Mouse (Mus musculus) thymus, postnatal 36 days (tissue): ENCODE results near the gene Rps18.
"Not testable (repeated sequence)": the region's sequence is repeated elsewhere in the genome, so short reads cannot be mapped to it uniquely, and the experiment has no call there.

Experiments used
- DNase-seq, 2 experiments: peaks; one replicate each; pipeline ENCODE4 v3.0.0; 2022; ENCODE audit warnings: mixed read lengths in 2 of 2

Gene Rps18

GRCm38 (mm10) chr17:33955555-33956214 is at the start of gene Rps18, which contains the start of gene Vps52:
Rps18 (minus strand) TSS chr17:33956001.
Vps52 (plus strand) TSS chr17:33955812.
- DNase-seq, result peak; percentile 95

GRCm38 (mm10) chr17:34003426-34003825 is 47.6 kb upstream of the Rps18 start:
- peak; percentile 64 to 71 for DNase-seq

- not testable (repeated sequence) for DNase-seq
Measured at GRCm38 (mm10) chr17:34000796-34001195, 45.0 kb upstream of the Rps18 start.

- peak; percentile 81 to 84 for DNase-seq
Measured at GRCm38 (mm10) chr17:34000150-34000537, 44.3 kb upstream of the Rps18 start, which contains the start of gene H2-K1. H2-K1 (minus strand) TSS chr17:34000347.

GRCm38 (mm10) chr17:33999341-34000149 is 43.7 kb upstream of the Rps18 start:
- peak in 1 of 2 experiments; percentile 35 for DNase-seq

GRCm38 (mm10) chr17:33998697-33999096 is 42.9 kb upstream of the Rps18 start:
- not testable (repeated sequence) for DNase-seq

- DNase-seq, result not testable (repeated sequence)
Measured at GRCm38 (mm10) chr17:33997025-33997424, 41.2 kb upstream of the Rps18 start.

- DNase-seq, result no peak
Measured at GRCm38 (mm10) chr17:33995651-33996050, 39.9 kb upstream of the Rps18 start.

GRCm38 (mm10) chr17:33994959-33995358 is 39.2 kb upstream of the Rps18 start:
- no peak for DNase-seq

- DNase-seq, result peak in 1 of 2 experiments; percentile 27
Measured at GRCm38 (mm10) chr17:33991788-33992664, 36.2 kb upstream of the Rps18 start.

- DNase-seq, result peak; percentile 77 to 79
Measured at GRCm38 (mm10) chr17:33982136-33982535, 26.3 kb upstream of the Rps18 start.

- DNase-seq, result peak; percentile 87 to 89
Measured at GRCm38 (mm10) chr17:33981192-33981909, 25.6 kb upstream of the Rps18 start.

GRCm38 (mm10) chr17:33980181-33981035 is 24.6 kb upstream of the Rps18 start:
- DNase-seq, result no peak

GRCm38 (mm10) chr17:33979512-33980050 is 23.8 kb upstream of the Rps18 start:
- no peak for DNase-seq

GRCm38 (mm10) chr17:33978631-33979031 is 22.8 kb upstream of the Rps18 start:
- DNase-seq, result peak; percentile 54 to 62

- no peak for DNase-seq
Measured at GRCm38 (mm10) chr17:33977861-33978557, 22.2 kb upstream of the Rps18 start.

- no peak for DNase-seq
Measured at GRCm38 (mm10) chr17:33973572-33973971, 17.8 kb upstream of the Rps18 start.

GRCm38 (mm10) chr17:33972691-33973090 is 16.9 kb upstream of the Rps18 start:
- DNase-seq, result no peak

- no peak for DNase-seq
Measured at GRCm38 (mm10) chr17:33969394-33969793, 13.6 kb upstream of the Rps18 start.

GRCm38 (mm10) chr17:33968927-33969326 is 13.1 kb upstream of the Rps18 start:
- DNase-seq, result no peak
